Mouse (Mus musculus): ENCODE results near the gene Krt13.

DNA sequence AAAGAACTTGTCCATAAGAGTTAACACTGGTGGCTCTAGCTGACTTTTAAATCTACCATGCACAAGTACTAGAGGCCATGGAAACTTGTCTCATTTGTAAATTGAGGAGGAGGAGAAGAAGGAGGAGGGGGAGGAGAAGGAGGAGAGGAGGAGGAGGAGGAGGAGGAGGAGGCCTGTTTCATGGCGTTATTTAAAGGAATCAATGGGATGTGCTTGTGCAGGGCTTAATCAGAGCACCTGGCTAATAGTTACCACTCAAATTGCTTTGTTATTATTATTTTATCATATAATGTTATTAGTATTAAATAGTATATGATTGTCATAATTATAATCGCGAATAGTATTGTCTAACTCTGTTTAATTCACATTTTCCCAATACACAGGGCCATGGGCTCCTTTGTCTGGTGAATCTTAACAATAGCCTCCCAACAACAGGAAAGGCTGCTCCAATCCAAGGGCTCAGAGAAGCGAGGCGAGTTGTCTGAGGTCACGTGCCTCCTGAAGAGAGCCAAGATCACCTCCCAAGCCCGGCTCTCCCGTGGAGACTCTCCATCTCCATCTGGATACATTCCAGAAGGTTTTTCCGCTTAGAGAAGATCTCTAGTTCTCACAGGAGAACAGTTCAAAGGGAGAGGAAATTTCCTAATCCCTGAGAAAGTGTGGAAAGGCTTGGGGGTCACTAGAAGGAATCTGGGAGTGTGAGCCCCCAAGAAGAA, 27.4 kb upstream of the Krt13 start, which contains the start of gene Krt19:
- TF ChIP-seq CTCF (IDR thresholded peaks at IDR 0.05; ENCODE audit: borderline replicate concordance, control insufficient read depth, extremely low read depth, insufficient read depth, low read length, poor library complexity), result no peak
- TF ChIP-seq POLR2A (IDR thresholded peaks at IDR 0.05; ENCODE audit: control insufficient read depth, extremely low read depth, insufficient read depth, low read length, poor library complexity), result no peak

Measured in thymus, adult 2 months (tissue).